Mouse (Mus musculus) ES-CJ7 (cell line): Measurements from ENCODE around the gene Uhrf1bp1.
"Not testable (repeated sequence)": the region's sequence is repeated elsewhere in the genome, so short reads cannot be mapped to it uniquely, and the experiment has no call there.

Experiments used
- DNase-seq: peaks from one replicate; pipeline ENCODE4 v3.0.0; 2011; ENCODE audit warnings: low read depth, low spot score

Uhrf1bp1 gene

GRCm38 (mm10) chr17:27856265-27856797 is at the start of gene Uhrf1bp1:
Gene Uhrf1bp1 (plus strand): TSS chr17:27856441.
- DNase-seq: peak; percentile 81

- DNase-seq: no peak
Observed at GRCm38 (mm10) chr17:27807542-27808078, 48.6 kb upstream of the Uhrf1bp1 start.

GRCm38 (mm10) chr17:27810569-27811331 is 45.5 kb upstream of the Uhrf1bp1 start:
- no peak for DNase-seq

- DNase-seq: no peak
Observed at GRCm38 (mm10) chr17:27811980-27812379, 44.3 kb upstream of the Uhrf1bp1 start.

DNA sequence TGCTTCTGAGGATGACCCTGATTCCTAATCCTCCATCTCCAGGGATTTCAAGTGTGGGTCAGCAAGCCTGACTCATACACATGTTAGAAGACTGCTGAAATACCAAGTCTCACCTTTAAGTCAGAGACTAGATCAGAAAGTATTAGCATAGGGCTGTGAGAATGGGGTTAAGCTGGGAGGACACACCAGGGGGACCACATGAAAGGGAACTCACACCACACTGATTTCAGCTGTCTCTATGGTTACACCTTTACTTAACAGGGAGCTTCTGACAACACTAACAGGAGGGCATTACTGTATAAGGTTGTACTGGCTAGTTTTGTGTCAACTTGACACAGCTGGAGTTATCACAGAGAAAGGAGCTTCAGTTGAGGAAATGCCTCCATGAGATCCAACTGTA is 41.6 kb upstream of the Uhrf1bp1 start:
- DNase-seq: no peak

GRCm38 (mm10) chr17:27819011-27819410 is 37.2 kb upstream of the Uhrf1bp1 start:
- no peak for DNase-seq

DNA sequence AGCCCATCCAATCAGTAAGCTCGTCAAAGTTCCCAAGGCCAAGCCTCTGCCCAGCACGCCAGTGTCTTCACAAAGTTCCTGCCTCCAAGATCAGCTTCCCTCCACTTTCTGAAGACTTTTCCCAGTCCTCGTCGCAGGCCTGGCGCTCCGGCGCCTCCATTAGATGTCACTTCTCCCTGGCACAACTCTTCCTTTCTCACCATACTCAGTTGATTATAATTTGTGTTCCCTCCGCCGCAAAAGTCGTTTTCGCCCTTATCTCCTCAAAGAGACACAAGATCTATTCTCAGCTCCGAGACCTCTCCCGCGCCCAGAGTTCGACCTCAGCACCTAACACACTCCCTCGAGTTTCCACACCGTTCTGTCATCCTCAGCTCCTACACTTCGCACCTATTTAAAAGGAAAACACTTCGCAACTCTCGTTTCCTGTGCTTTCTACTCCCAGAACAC is 36.7 kb upstream of the Uhrf1bp1 start:
- DNase-seq: no peak

DNA sequence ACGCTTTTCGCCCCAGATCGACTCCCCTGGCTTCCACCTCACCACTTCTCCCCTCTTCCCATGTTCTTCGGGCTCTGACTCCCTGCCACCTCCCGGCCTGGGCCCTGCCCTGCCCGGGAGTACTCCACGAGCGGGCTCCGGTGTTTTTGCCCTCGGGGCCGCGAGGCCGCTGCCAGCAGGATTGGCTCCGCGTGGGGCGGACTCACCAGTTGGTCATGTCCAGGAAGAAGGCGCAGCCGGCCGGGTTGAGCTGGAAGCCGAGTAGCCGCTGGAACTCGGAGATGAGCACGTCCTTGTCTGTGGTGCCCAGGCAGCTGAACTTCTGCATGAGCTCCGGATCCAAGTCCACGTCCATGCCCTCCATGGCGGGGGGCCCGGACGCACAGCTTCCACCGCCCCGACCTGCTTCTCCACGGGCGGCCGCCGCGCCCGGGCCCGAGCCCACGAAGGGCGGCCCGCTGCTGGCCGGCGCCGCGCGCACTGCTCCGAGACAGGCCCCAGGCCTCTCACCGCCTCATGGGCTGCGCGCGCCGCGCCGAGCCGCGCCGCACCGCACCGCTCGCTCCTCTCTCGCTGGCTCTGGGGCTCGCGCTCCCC is 36.2 kb upstream of the Uhrf1bp1 start:
- DNase-seq: no peak

DNA sequence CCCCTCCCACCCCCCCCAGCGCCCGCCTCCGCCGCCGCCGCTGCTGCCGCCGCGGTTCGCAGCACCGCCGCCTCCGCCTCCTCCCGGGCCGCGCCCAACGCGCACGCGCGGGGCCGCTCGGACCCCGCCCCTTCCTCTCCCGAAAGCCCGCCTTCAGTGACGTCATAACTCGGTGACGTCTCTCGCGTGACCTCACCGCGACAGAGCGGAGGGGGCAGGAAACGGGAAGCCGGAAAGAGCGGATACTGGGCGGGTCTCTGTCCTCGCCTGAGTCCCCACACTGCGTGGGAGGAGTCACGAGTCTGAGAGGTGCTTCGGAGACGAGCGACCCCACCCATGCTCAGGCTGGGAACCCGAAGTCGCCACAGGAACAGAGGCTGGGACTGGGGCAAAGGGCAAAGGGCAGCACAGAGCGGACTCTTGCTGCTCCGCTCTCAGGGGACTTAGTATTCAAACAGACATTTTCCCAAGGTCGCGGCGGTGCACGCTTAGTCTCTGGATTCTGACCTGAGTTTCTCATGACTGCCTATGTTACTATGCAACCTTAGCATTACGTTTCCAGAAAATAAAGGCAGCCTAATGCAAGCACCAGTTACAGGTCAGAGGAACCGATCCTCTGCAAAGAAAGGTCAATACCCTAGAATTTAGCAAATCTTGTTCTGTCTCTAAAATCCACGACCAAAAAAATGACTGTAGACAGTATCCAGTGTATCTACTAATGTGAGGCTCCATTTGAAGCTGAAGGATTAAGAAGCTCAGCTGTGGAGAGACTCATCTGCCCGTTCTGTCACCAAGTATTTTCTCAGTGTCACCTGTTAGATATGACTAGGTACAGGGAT is 35.5 kb upstream of the Uhrf1bp1 start, which contains the start of gene D17Wsu92e:
D17Wsu92e (minus strand) TSS at position 81 of the 839 bp plus-strand sequence.
- peak; percentile 99 for DNase-seq

DNA sequence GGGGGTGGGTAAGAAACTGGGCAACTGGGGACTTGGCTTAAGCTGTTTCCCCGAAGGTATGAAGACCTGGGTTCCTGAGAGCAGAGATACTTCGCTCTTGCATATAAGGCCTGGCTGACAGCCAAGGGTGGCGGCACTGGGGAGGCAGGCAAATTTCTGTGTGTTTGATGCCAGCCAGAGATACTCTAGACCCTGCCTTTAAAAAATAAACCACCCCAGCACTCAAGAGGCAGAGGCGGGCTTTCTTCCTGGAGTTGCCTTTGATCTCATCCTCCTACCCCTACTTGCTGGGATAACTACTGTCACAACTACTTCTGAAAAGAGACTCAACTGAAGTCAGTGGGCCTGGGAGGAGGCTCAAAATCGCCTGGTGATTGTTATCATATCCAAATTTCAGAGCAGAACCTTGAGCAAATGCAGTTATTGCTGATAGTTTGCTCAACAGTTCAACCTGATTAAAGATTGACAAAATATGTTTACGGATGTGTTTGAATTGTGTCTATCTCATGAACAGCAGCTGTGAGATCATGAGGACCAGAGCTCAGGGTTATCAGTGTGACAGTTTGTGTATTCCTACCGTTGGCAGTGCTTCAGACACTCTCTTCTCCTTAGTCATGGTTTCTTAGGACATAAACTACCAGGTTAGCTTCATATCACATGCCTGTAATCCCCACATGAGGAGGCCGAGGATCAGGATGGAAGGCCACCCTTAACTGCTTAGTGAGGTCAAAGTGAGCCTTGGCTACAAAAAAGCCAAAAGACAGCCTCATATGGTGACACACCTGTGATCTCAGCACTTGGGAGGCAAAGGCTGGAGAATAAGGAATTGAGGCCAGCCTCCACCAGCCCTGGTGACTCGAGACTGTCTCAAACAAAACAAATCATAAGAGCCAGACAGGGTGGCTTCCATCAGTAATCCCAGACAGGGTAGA is 34.6 kb upstream of the Uhrf1bp1 start:
- no peak for DNase-seq

- DNase-seq: no peak
Observed at GRCm38 (mm10) chr17:27823142-27823905, 32.9 kb upstream of the Uhrf1bp1 start.

DNA sequence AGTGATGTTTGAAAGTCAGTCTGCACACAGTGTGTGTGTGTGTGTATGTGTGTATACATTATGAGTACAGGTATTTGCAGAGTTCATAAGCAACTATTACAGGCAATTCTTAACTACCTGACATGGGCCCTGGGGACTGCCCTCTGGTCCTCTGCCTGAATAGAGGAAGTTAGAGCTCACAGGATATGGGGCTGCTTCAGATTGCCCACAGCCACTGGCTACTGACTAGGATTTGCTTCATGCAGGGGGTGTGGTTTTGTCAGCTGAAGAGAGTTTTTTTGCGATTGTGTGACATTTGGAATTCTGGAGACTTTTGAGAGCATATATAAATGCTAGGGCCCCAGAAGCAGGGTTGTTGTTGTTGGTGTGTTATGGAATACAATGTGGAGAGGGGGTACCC is 31.3 kb upstream of the Uhrf1bp1 start:
- DNase-seq: no peak

DNA sequence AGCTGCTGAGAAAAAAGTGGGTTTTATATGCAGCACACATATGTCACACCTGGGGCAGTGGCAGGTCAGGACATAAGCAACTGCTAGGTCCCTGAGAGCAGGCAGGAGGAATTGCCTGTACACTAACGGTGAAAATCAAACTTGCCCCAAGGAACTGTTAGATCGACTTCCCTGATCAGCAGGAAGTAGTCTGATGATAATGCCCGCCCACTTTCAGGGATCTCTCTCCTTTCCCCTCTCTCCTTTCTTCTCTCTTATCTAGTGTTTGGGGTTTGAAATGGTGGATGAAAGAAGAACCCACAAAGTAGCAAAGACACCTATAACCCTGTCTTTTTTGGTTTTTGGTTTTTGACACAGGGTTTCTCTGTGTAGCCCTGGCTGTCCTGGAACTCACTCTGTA is 30.7 kb upstream of the Uhrf1bp1 start:
- DNase-seq: no peak

DNA sequence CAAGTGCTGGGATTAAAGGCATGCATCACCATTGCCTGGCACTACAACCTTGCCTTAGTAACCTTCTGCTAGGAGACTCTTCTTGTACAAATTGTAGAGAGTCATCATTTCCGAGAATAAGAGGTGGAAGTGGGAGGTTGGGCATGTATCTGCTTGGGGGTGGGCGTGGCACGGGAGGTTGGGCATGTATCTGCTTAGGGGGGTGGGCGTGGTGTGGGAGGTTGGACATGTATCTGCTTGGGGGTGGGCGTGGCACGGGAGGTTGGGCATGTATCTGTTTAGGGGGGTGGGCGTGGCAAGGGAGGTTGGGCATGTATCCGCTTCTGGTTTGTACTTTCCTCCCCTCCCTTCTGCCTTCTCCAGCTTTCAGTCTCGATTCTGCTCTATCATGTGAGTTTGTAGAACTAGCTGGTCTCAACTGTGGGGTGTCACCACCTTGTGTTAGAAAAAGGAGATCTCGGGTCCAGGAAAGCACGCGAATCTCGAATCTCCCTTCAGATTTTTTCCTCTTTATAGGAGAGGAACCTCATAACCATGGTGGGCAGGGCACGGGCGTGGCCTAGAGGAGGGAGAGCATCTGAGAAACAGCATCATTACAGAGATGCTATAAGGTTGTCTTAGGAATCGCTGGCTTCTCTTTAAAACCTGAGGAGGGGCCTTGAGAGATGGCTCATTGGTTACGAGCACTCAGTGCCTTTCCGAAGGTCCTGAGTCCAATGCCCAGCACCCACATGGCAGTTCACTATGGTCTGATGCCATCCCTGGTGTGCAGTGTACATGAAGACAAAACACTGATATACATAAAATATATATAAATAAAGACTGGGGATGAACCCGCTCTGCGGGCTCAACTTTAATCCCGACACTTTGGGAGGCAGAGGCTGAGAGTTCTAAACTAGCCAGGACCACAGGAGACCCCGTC is 30.0 kb upstream of the Uhrf1bp1 start:
- peak; percentile 82 for DNase-seq

GRCm38 (mm10) chr17:27826908-27827383 is 29.3 kb upstream of the Uhrf1bp1 start:
- DNase-seq: peak; percentile 56

- no peak for DNase-seq
Observed at GRCm38 (mm10) chr17:27827511-27827910, 28.7 kb upstream of the Uhrf1bp1 start.

DNA sequence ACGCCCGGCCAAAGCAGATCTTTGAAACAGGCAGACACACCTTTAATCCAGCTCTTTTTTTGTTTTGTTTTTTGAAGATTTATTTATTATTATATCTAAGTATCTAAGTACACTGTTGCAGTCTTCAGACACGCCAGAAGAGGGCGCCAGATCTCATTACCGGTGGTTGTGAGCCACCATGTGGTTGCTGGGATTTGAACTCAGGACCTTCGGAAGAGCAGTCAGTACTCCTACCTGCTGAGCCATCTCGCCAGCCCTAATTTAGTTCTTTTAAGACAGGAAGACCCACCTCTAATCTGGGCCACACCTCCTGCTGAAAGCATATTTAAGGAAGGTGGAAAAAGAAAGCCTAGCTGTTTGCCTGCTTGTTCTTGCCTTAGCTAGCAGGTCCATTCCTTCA is 25.8 kb upstream of the Uhrf1bp1 start:
- peak; percentile 43 for DNase-seq

- not testable (repeated sequence) for DNase-seq
Observed at GRCm38 (mm10) chr17:27837850-27838249, 18.4 kb upstream of the Uhrf1bp1 start, which contains the start of gene Snrpc. Gene Snrpc (plus strand): TSS chr17:27838150.
